Mouse (Mus musculus) liver, embryonic 16.5 days (tissue): Measurements from ENCODE around the gene Gtf3c2. TPM values are rescaled to one million over a fixed set of nuclear protein-coding genes. Genes with fewer than 3 reads are reported as not detected.

Experiments used
- polyA plus RNA-seq: library from polyadenylated mRNA; unstranded; fragments of >200 nt; fragmentation: Nextera tagmentation; extraction: Ambion mirVana; gene quantifications from 2 replicates; pipeline ENCODE4 v1.2.1, GENCODE M21; 2015

The Gtf3c2 gene
- polyA plus RNA-seq, 1 experiment from 2014 or later: 32.2 TPM

Other genes with a start within 250 kb of the Gtf3c2 start
- gene Cgref1, start 234.6 kb downstream of the Gtf3c2 start, polyA plus RNA-seq: 3.1 and 3.2 TPM in 2 replicates
- gene Preb, start 219.8 kb downstream of the Gtf3c2 start, polyA plus RNA-seq: 92.0 and 102 TPM in 2 replicates
- 0.02 and 0.07 TPM in 2 replicates for gene Tcf23, start 211.5 kb downstream of the Gtf3c2 start, polyA plus RNA-seq
- gene Atraid, start 131.8 kb downstream of the Gtf3c2 start, polyA plus RNA-seq: 63.8 and 67.9 TPM in 2 replicates
- 3.1 and 4.8 TPM in 2 replicates for gene Slc5a6, start 131.2 kb downstream of the Gtf3c2 start, polyA plus RNA-seq
- 13.0 and 14.2 TPM in 2 replicates for gene Cad, start 125.4 kb downstream of the Gtf3c2 start, polyA plus RNA-seq
- gene Dnajc5g, start 73.9 kb downstream of the Gtf3c2 start, polyA plus RNA-seq: not detected in 2 replicates
- gene Slc30a3, start 71.9 kb downstream of the Gtf3c2 start, polyA plus RNA-seq: 0.39 and 0.48 TPM in 2 replicates
- 0.41 and 0.57 TPM in 2 replicates for gene Trim54, start 63.4 kb downstream of the Gtf3c2 start, polyA plus RNA-seq
- gene Ucn, start 41.3 kb downstream of the Gtf3c2 start, polyA plus RNA-seq: not detected in 2 replicates
- 20.7 and 21.5 TPM in 2 replicates for gene Mpv17, start 25.9 kb downstream of the Gtf3c2 start, polyA plus RNA-seq
- gene Gm29609, start 233 bp downstream of the Gtf3c2 start, polyA plus RNA-seq: 0.33 and 0.74 TPM in 2 replicates
- gene Snx17, start 13.1 kb upstream of the Gtf3c2 start, polyA plus RNA-seq: 36.0 and 36.8 TPM in 2 replicates
- gene Eif2b4, start 13.3 kb upstream of the Gtf3c2 start, polyA plus RNA-seq: 38.5 and 42.2 TPM in 2 replicates
- gene Zfp513, start 22.2 kb upstream of the Gtf3c2 start, polyA plus RNA-seq: 1.8 and 2.6 TPM in 2 replicates
- 90.8 and 97.8 TPM in 2 replicates for gene Ppm1g, start 40.5 kb upstream of the Gtf3c2 start, polyA plus RNA-seq
- gene Nrbp1, start 60.7 kb upstream of the Gtf3c2 start, polyA plus RNA-seq: 44.4 and 44.9 TPM in 2 replicates
- gene Gm9970, start 61.1 kb upstream of the Gtf3c2 start, polyA plus RNA-seq: not detected in 2 replicates
- 4.8 and 4.9 TPM in 2 replicates for gene Krtcap3, start 71.5 kb upstream of the Gtf3c2 start, polyA plus RNA-seq
- gene Ift172, start 111.0 kb upstream of the Gtf3c2 start, polyA plus RNA-seq: 4.5 and 5.1 TPM in 2 replicates
- 4.0 and 5.2 TPM in 2 replicates for gene Fndc4, start 115.9 kb upstream of the Gtf3c2 start, polyA plus RNA-seq
- 31.1 and 39.4 TPM in 2 replicates for gene Gckr, start 117.3 kb upstream of the Gtf3c2 start, polyA plus RNA-seq